Mouse (Mus musculus): ENCODE measurements around the gene Bbx.

Bbx gene

DNA sequence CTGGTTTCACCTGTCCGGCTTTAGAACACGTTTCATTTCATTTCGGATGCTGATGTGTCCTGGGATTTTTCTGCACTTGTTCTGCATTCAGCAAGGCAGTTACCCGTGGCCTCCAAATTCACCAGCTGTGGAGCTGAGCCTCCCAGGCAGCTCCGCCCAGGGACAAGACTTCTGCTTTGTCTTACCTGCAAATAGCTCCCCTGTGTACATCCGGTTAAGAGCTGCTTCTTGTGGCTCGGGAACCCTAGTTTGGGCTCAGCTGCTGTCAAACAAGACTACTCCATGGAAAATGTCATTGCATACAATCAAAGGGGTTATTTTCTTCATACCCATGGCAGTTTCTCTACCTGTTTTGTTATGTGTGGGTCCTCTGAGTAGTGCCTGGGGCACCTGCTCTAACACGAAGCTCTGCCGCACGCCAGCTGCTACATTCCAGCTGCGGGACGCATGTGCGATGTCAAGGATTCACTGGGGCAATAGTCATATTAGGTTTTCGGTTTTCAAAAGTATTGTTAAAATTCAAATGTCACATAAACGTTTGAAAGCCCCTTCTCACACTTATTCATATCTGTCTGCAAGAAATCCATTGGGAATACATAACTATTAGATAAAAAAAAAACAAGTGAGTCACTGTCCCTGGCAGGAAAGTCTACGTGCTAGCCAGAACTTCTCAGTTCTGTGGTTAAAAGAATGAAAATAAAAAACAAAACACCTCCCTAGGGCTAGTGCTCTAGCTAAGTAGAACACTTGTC lies 264.8 kb downstream of the Bbx start:
- in situ Hi-C loops (cut with MboI) = no loop called here

DNA sequence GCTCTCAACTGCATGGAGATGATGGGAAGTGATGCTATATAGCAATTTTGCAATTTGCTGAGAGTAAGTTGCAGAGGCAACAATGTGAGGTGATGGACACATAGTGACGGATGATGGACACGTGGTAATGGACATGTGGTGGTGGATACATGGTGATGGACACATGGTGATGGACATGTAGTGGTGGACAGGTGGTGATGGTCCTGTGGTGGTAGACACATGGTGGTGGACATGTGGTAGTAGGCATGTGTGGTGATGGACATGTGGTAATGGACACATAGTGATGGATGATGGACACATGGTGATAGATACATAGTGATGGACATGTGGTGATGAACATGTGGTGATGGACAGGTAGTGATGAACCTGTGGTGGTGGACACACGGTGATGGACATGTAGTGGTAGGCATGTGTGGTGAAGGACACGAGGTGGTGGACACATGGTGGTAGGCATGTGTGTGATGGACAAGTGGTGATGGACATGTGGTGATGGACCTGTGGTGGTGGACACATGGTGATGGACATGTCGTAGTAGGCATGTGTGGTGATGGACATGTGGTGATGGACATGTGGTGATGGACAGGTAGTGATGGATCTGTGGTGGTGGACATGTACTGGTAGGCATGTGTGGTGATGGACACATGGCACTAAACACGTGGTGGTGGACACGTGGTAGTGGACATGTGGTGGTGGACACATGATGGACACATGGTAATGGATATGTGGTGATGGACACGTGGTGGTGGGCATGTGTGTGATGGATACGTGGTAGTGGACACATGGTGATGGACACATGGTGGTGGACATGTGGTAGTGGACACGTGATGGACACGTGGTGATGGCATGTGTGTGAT lies 271.5 kb downstream of the Bbx start:
- in situ Hi-C loops (cut with MboI) = no loop called here

DNA sequence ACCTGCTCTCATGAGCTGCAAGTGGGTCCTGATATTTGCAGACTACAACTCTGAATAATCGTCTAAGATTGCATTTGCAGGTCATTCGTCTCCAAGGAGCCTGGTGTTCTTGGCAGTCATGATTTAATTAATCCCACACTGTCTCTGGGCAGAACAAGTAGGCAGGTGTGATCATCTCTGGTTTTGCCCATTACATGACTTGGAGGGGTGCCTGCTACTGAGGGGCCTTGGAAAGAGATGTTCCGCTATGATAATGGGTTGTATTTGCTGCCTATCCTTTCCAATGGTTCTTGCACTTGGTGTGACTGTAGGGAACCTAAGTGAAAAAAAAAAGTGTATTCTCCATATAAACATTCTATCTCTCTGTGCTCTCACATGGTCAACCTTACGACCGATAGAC lies 273.6 kb downstream of the Bbx start:
- in situ Hi-C loops (cut with MboI) = no loop called here

DNA sequence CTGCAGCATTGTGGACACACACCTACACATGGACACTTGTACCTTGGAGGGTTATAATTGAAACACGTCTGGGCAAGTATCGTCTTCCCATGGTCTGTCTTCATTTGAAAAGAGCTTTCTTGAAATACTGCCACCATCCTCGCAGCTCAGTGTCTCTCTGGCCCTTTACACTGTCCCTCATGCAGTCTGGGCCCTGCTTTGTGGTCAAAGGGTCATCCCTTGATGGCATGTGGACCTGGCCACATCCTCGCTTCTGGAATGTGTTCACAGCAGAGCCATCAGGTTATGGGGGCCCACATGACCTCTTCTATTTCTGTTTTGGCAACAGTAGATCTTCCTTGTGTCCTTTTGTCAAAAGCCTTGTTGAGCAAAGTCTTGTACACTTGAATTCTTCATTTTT lies 282.6 kb downstream of the Bbx start:
- in situ Hi-C loops (cut with MboI) = no loop called here

DNA sequence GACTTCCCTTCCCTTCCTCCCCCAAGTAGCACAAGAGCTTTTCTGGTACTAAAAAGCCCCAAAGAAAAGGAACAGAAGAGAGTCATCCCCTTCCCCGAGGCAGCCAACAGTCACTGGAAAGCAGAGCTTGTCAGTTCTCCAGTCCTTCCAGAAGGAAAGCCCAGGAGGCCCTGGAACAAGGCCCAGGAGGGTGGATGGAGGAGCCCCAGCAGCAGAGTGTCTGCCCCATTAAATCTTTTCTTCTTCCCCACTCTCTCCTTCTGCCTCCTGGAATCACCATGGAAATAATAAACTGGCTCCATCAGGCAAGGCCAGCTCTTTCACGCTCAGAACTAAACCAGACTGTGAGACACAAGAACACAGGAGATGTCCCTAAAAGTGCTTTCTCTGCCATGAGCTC lies 284.3 kb downstream of the Bbx start:
- in situ Hi-C loops (cut with MboI) = no loop called here
